In the genomic region with DNA sequence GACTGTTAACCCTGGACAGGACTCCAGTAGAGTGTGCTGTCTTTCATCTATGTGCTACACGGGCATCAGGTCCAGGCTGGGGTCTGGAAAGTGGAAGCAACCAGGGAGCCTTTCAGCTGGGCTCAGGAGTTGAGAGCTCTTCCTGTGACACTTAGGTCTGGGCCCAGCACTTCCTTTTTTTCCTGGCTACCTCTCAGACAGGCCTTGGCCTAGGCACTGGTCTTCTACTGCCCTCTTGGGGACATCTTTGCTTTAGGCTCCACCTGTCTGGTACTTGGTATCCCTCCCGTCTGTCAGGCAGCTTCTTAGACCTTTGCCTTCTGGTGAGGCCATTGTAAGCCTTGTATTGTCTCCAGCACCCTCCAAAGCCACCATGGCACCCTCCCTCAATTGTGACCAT, we compare ENCODE assay signal across 10 mouse cellular contexts. TPM values are rescaled to one million over a fixed set of nuclear protein-coding genes. Genes with fewer than 3 reads are reported as not detected.
DNase-seq lines count a peak whose midpoint lies in the region; ATAC-seq and TF ChIP-seq lines count a peak whose summit lies in the region.
"Had no signal": no experiment of that assay in that cellular context is flagged by ENCODE, and none has a peak within 500 bp of the region (broad histone marks: within the 10 kb centered on the region; RNA-seq: fewer than 3 reads in every experiment).

No protein-coding gene starts in this region.

- no peak overlapping the region for H3K4me3 ChIP-seq in midbrain, postnatal 0 days (ENCODE audit: low read depth, low read length)
- no peak overlapping the region for H3K4me3 ChIP-seq in midbrain, embryonic 16.5 days (ENCODE audit: low read depth, low read length)
- H3K4me3 ChIP-seq in embryonic facial prominence, embryonic 10.5 days: no peak overlapping the region
- no peak overlapping the region for H3K4me3 ChIP-seq in liver, embryonic 12.5 days
- H3K4me3 ChIP-seq in small intestine, adult 2 months (ENCODE audit: low read depth, low read length): no peak overlapping the region
- H3K4me3 ChIP-seq in hindbrain, embryonic 13.5 days: no peak overlapping the region
- H3K4me3 ChIP-seq: erythroblast, embryonic 14.5 days; neural tube, embryonic 13.5 days had no signal

- H3K27me3 ChIP-seq in midbrain, postnatal 0 days (ENCODE audit: insufficient read depth, low read length): no peaks in the 10 kb centered on the region
- H3K27me3 ChIP-seq in midbrain, embryonic 16.5 days (ENCODE audit: control insufficient read depth, insufficient read depth, low read depth, low read length): no peaks in the 10 kb centered on the region
- H3K27me3 ChIP-seq in embryonic facial prominence, embryonic 10.5 days (replicated peaks; ENCODE audit: low read depth, poor library complexity, severe bottlenecking): no peaks in the 10 kb centered on the region
- H3K27me3 ChIP-seq in liver, embryonic 12.5 days (replicated peaks): no peaks in the 10 kb centered on the region
- H3K27me3 ChIP-seq in small intestine, adult 2 months (ENCODE audit: control insufficient read depth, insufficient read depth, low read length): no peaks in the 10 kb centered on the region
- 0 out of 2 replicates have a peak, but pooled peaks cover 2% of the 10 kb centered on the region for H3K27me3 ChIP-seq in hindbrain, embryonic 13.5 days
- H3K27me3 ChIP-seq: neural tube, embryonic 13.5 days had no signal

- TF ChIP-seq CTCF in midbrain, postnatal 0 days (IDR thresholded peaks at IDR 0.05): peak; percentile 67
- TF ChIP-seq CTCF in small intestine, adult 2 months (IDR thresholded peaks at IDR 0.05; ENCODE audit: extremely low read depth, insufficient read length, insufficient replicate concordance, low read depth, low read length): peak; percentile 90; the same call in 1 of the 2 replicates

- no peak overlapping the region for H3K4me2 ChIP-seq in midbrain, postnatal 0 days (ENCODE audit: low read depth, low read length, poor library complexity, severe bottlenecking)
- no peak overlapping the region for H3K4me2 ChIP-seq in midbrain, embryonic 16.5 days (ENCODE audit: low read length)
- H3K4me2 ChIP-seq in liver, embryonic 12.5 days: no peak overlapping the region
- no peak overlapping the region for H3K4me2 ChIP-seq in hindbrain, embryonic 13.5 days
- H3K4me2 ChIP-seq: neural tube, embryonic 13.5 days had no signal

- no peaks in the 10 kb centered on the region for H3K36me3 ChIP-seq in midbrain, postnatal 0 days (ENCODE audit: insufficient read depth, low read length)
- no peaks in the 10 kb centered on the region for H3K36me3 ChIP-seq in midbrain, embryonic 16.5 days (ENCODE audit: control insufficient read depth, insufficient read depth, low read length)
- H3K36me3 ChIP-seq in embryonic facial prominence, embryonic 10.5 days (replicated peaks): no peaks in the 10 kb centered on the region
- peaks cover 7% of the 10 kb centered on the region; the same call in 1 of the 2 replicates for H3K36me3 ChIP-seq in liver, embryonic 12.5 days
- H3K36me3 ChIP-seq in small intestine, adult 2 months (ENCODE audit: control insufficient read depth, insufficient read depth, low read length): no peaks in the 10 kb centered on the region
- no peaks in the 10 kb centered on the region for H3K36me3 ChIP-seq in hindbrain, embryonic 13.5 days
- H3K36me3 ChIP-seq: neural tube, embryonic 13.5 days had no signal

- no peak for TF ChIP-seq POLR2A in small intestine, adult 2 months (IDR thresholded peaks at IDR 0.05; ENCODE audit: low read depth, low read length)

- 39% methylated on average over 2 of the region's 2 CpGs for WGBS in midbrain, postnatal 0 days
- 58% methylated on average over 2 of the region's 2 CpGs for WGBS in midbrain, embryonic 16.5 days
- WGBS in embryonic facial prominence, embryonic 10.5 days: 51% methylated on average over 2 of the region's 2 CpGs
- WGBS in liver, embryonic 12.5 days (ENCODE audit: insufficient replicate concordance): 18% methylated on average over 2 of the region's 2 CpGs
- 13% methylated on average over 2 of the region's 2 CpGs for WGBS in small intestine, adult 2 months
- WGBS in hindbrain, embryonic 13.5 days: 63% methylated on average over 2 of the region's 2 CpGs

- no peaks in the 10 kb centered on the region for H3K4me1 ChIP-seq in midbrain, postnatal 0 days (ENCODE audit: insufficient read depth, low read length)
- H3K4me1 ChIP-seq in midbrain, embryonic 16.5 days (ENCODE audit: control insufficient read depth, insufficient read depth, low read length): no peaks in the 10 kb centered on the region
- H3K4me1 ChIP-seq in embryonic facial prominence, embryonic 10.5 days: peaks cover 31% of the 10 kb centered on the region
- peaks cover 49% of the 10 kb centered on the region for H3K4me1 ChIP-seq in liver, embryonic 12.5 days
- peaks cover 30% of the 10 kb centered on the region for H3K4me1 ChIP-seq in small intestine, adult 2 months (ENCODE audit: control insufficient read depth, insufficient read depth, insufficient read length, low read length)
- peaks cover 9% of the 10 kb centered on the region for H3K4me1 ChIP-seq in hindbrain, embryonic 13.5 days (replicated peaks)

- H3K27ac ChIP-seq in midbrain, postnatal 0 days (ENCODE audit: low read depth, low read length): no peak overlapping the region
- no peak overlapping the region for H3K27ac ChIP-seq in midbrain, embryonic 16.5 days (ENCODE audit: low read length)
- H3K27ac ChIP-seq in embryonic facial prominence, embryonic 10.5 days (replicated peaks): 0 out of 2 replicates have a peak overlapping the region, but pooled peaks have one; percentile 24
- peak overlapping the region; percentile 68 for H3K27ac ChIP-seq in liver, embryonic 12.5 days
- H3K27ac ChIP-seq in small intestine, adult 2 months (ENCODE audit: insufficient read depth, low read depth, low read length): peak overlapping the region; percentile 69
- H3K27ac ChIP-seq in hindbrain, embryonic 13.5 days: no peak overlapping the region
- H3K27ac ChIP-seq: neural tube, embryonic 13.5 days had no signal

- no peak for ATAC-seq in midbrain, postnatal 0 days (ENCODE audit: low FRiP score)
- no peak for ATAC-seq in midbrain, embryonic 16.5 days
- ATAC-seq in inflammation-experienced regulatory T-cells, adult 6 months: peak; percentile 66
- ATAC-seq in liver, embryonic 12.5 days: no peak
- ATAC-seq in hindbrain, embryonic 13.5 days (ENCODE audit: low FRiP score): no peak

- no peak overlapping the region for H3K9ac ChIP-seq in midbrain, postnatal 0 days (replicated peaks; ENCODE audit: low read length, poor library complexity, severe bottlenecking)
- no peak overlapping the region for H3K9ac ChIP-seq in midbrain, embryonic 16.5 days (ENCODE audit: low read depth, low read length)
- no peak overlapping the region for H3K9ac ChIP-seq in liver, embryonic 12.5 days
- no peak overlapping the region for H3K9ac ChIP-seq in hindbrain, embryonic 13.5 days
- H3K9ac ChIP-seq: neural tube, embryonic 13.5 days had no signal

- peak; percentile 69 for DNase-seq in midbrain, postnatal 0 days (ENCODE audit: low spot score)
- peak; percentile 77 for DNase-seq in adipocyte (ENCODE audit: low spot score)
- DNase-seq in embryonic facial prominence, embryonic 10.5 days (ENCODE audit: low spot score): peak; percentile 25

- no peaks in the 10 kb centered on the region for H3K9me3 ChIP-seq in midbrain, postnatal 0 days (ENCODE audit: low read length)
- no peaks in the 10 kb centered on the region for H3K9me3 ChIP-seq in midbrain, embryonic 16.5 days (replicated peaks; ENCODE audit: control insufficient read depth, low read length, poor library complexity, severe bottlenecking)
- no peaks in the 10 kb centered on the region for H3K9me3 ChIP-seq in embryonic facial prominence, embryonic 10.5 days
- H3K9me3 ChIP-seq in liver, embryonic 12.5 days (replicated peaks): no peaks in the 10 kb centered on the region
- H3K9me3 ChIP-seq in hindbrain, embryonic 13.5 days: no peaks in the 10 kb centered on the region
- H3K9me3 ChIP-seq: neural tube, embryonic 13.5 days had no signal

RNA-seq across cellular contexts. Expression of a gene that starts 20.1 kb away (rescaled TPM):
- 172 and 371 TPM in 2 replicates for total RNA-seq in midbrain, postnatal 0 days (2014; rRNA removed)
- polyA plus RNA-seq in midbrain, postnatal 0 days (2015; fragmentation: Nextera tagmentation; extraction: Ambion mirVana): 836 and 886 TPM in 2 replicates
- 624 and 659 TPM in 2 replicates for polyA plus RNA-seq in midbrain, embryonic 16.5 days (2015; fragmentation: Nextera tagmentation; extraction: Ambion mirVana)
- polyA plus RNA-seq in embryonic facial prominence, embryonic 10.5 days (2016; fragmentation: Nextera tagmentation; extraction: Ambion mirVana): 580 and 594 TPM in 2 replicates
- 100 to 1,000 TPM; 235 to 309 (median 282) TPM for polyA plus RNA-seq in inflammation-experienced regulatory T-cells, adult 6 months (2017; shearing (Covaris generic))
- polyA plus RNA-seq in liver, embryonic 12.5 days (2016; fragmentation: Nextera tagmentation; extraction: Ambion mirVana): 593 and 604 TPM in 2 replicates
- 17.1 and 34.2 TPM in 2 replicates for polyA plus RNA-seq in small intestine, adult 2 months (2012; rRNA removed)
- polyA plus RNA-seq in hindbrain, embryonic 13.5 days (2015; fragmentation: Nextera tagmentation; extraction: Ambion mirVana): 734 and 738 TPM in 2 replicates

RNA-seq across cellular contexts. Expression of a gene that starts 24.6 kb away (rescaled TPM):
- 0.19 and 1.5 TPM in 2 replicates for total RNA-seq in midbrain, postnatal 0 days (2014; rRNA removed)
- 0.26 and 0.39 TPM in 2 replicates for polyA plus RNA-seq in midbrain, postnatal 0 days (2015; fragmentation: Nextera tagmentation; extraction: Ambion mirVana)
- polyA plus RNA-seq in midbrain, embryonic 16.5 days (2015; fragmentation: Nextera tagmentation; extraction: Ambion mirVana): 0.29 and 0.39 TPM in 2 replicates
- polyA plus RNA-seq in embryonic facial prominence, embryonic 10.5 days (2016; fragmentation: Nextera tagmentation; extraction: Ambion mirVana): 1.0 and 1.1 TPM in 2 replicates
- under 1 TPM in 1 of 3 experiments, not detected in 2; 0.10 TPM for polyA plus RNA-seq in inflammation-experienced regulatory T-cells, adult 6 months (2017; shearing (Covaris generic))
- polyA plus RNA-seq in liver, embryonic 12.5 days (2016; fragmentation: Nextera tagmentation; extraction: Ambion mirVana): 0.04 and 0.10 TPM in 2 replicates
- polyA plus RNA-seq in small intestine, adult 2 months (2012; rRNA removed): 0.04 and 0.09 TPM in 2 replicates
- 0.38 and 0.48 TPM in 2 replicates for polyA plus RNA-seq in hindbrain, embryonic 13.5 days (2015; fragmentation: Nextera tagmentation; extraction: Ambion mirVana)
- polyA plus RNA-seq: erythroblast, embryonic 14.5 days had no signal

RNA-seq across cellular contexts. Expression of a gene that starts 34.4 kb away (rescaled TPM):
- total RNA-seq in midbrain, postnatal 0 days (2014; rRNA removed): 0.38 TPM in 1 of 2 replicates, not detected in the other
- polyA plus RNA-seq in midbrain, postnatal 0 days (2015; fragmentation: Nextera tagmentation; extraction: Ambion mirVana): 0.34 TPM in 1 of 2 replicates, not detected in the other
- polyA plus RNA-seq in midbrain, embryonic 16.5 days (2015; fragmentation: Nextera tagmentation; extraction: Ambion mirVana): not detected in 2 replicates
- polyA plus RNA-seq in embryonic facial prominence, embryonic 10.5 days (2016; fragmentation: Nextera tagmentation; extraction: Ambion mirVana): not detected in 2 replicates
- not detected for polyA plus RNA-seq in inflammation-experienced regulatory T-cells, adult 6 months (2017; shearing (Covaris generic))
- polyA plus RNA-seq in liver, embryonic 12.5 days (2016; fragmentation: Nextera tagmentation; extraction: Ambion mirVana): not detected in 2 replicates
- not detected in 2 replicates for polyA plus RNA-seq in small intestine, adult 2 months (2012; rRNA removed)
- polyA plus RNA-seq in hindbrain, embryonic 13.5 days (2015; fragmentation: Nextera tagmentation; extraction: Ambion mirVana): not detected in 2 replicates
- polyA plus RNA-seq: erythroblast, embryonic 14.5 days; neural tube, embryonic 13.5 days had no signal

RNA-seq across cellular contexts. Expression of a gene that starts 38.8 kb away (rescaled TPM):
- total RNA-seq in midbrain, postnatal 0 days (2014; rRNA removed): 58.5 and 79.3 TPM in 2 replicates
- polyA plus RNA-seq in midbrain, postnatal 0 days (2015; fragmentation: Nextera tagmentation; extraction: Ambion mirVana): 38.5 and 47.0 TPM in 2 replicates
- 37.9 and 42.9 TPM in 2 replicates for polyA plus RNA-seq in midbrain, embryonic 16.5 days (2015; fragmentation: Nextera tagmentation; extraction: Ambion mirVana)
- 4.1 and 5.1 TPM in 2 replicates for polyA plus RNA-seq in embryonic facial prominence, embryonic 10.5 days (2016; fragmentation: Nextera tagmentation; extraction: Ambion mirVana)
- polyA plus RNA-seq in inflammation-experienced regulatory T-cells, adult 6 months (2017; shearing (Covaris generic)): 10 to 100 TPM in 1 of 3 experiments, 1 to 10 TPM in 2; 4.1 to 12.6 (median 8.6) TPM
- polyA plus RNA-seq in liver, embryonic 12.5 days (2016; fragmentation: Nextera tagmentation; extraction: Ambion mirVana): 7.3 and 8.1 TPM in 2 replicates
- polyA plus RNA-seq in small intestine, adult 2 months (2012; rRNA removed): 12.2 and 22.8 TPM in 2 replicates
- polyA plus RNA-seq in hindbrain, embryonic 13.5 days (2015; fragmentation: Nextera tagmentation; extraction: Ambion mirVana): 23.0 and 25.5 TPM in 2 replicates

Comparison
In these comparisons a context has a peak if more than half of its experiments do, and no peak if none do; other contexts are left out.
1. DNase-seq: peak in every context shown above with its lines; median percentile 77 in adipocyte; 69 in midbrain, postnatal 0 days; 25 in embryonic facial prominence, embryonic 10.5 days.
2. H3K27ac ChIP-seq: peak in embryonic facial prominence, embryonic 10.5 days (single experiment), liver, embryonic 12.5 days (single experiment) and small intestine, adult 2 months (single experiment); none in midbrain, postnatal 0 days (single experiment), midbrain, embryonic 16.5 days (single experiment) and hindbrain, embryonic 13.5 days (single experiment).